Mouse (Mus musculus): ENCODE measurements around the gene Cnga3.

DNA sequence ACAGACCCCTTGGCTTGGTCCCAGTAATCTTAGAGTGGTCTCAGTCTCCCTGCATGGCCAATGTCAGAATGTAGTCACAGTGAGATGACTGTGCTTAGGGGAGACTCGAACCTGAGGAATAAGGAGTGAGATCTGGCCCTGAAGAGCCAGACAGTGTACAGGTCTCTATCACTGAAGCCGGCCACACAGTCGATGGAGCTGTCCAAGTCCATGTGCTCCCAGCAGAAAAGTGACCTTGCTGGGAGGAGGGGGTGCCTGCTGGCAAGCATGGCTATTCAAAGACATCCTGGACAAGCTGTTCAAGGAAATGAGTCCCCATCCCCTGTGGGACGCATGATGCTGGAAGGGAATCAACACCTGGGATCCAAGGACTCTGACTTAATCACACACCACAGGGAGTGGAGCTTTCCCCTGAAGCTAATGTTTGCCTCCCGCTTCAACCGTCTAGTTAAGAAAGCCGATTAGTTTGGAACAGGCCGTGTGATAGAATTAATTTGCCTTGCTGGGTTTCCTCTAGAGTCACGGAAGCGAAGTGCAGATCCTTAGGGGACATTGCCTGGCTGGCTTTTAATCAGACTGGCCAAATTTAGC lies 24.9 kb downstream of the Cnga3 start:
- TF ChIP-seq CTCF (conservative IDR thresholded peaks at IDR 0.05; ENCODE audit: insufficient read depth, insufficient read length, low read depth, low read length) (no peak), POLR2A (IDR thresholded peaks at IDR 0.05; ENCODE audit: low read depth, low read length) (no peak)
